Mouse (Mus musculus) CD4-positive, CD25-positive, alpha-beta regulatory T cell, adult 4 months (primary cell): ENCODE results near the gene Isg20l2. TPM values are rescaled to one million over a fixed set of nuclear protein-coding genes. Genes with fewer than 3 reads are reported as not detected.
"Not testable (repeated sequence)": the region's sequence is repeated elsewhere in the genome, so short reads cannot be mapped to it uniquely, and the experiment has no call there.

ENCODE experiments used
- ATAC-seq: one replicate; pipeline ENCODE4 v1.8.0; 2017
- polyA plus RNA-seq, 2 experiments: library from polyadenylated mRNA; unstranded; fragments of 100-300 nt; shearing (Covaris generic); gene quantifications; one replicate each; pipeline ENCODE4 v1.2.1; 2017

Isg20l2 gene
- polyA plus RNA-seq: 10 to 100 TPM in 1 of 2 experiments, 1 to 10 TPM in 1; 8.5 to 15.1 TPM

DNA sequence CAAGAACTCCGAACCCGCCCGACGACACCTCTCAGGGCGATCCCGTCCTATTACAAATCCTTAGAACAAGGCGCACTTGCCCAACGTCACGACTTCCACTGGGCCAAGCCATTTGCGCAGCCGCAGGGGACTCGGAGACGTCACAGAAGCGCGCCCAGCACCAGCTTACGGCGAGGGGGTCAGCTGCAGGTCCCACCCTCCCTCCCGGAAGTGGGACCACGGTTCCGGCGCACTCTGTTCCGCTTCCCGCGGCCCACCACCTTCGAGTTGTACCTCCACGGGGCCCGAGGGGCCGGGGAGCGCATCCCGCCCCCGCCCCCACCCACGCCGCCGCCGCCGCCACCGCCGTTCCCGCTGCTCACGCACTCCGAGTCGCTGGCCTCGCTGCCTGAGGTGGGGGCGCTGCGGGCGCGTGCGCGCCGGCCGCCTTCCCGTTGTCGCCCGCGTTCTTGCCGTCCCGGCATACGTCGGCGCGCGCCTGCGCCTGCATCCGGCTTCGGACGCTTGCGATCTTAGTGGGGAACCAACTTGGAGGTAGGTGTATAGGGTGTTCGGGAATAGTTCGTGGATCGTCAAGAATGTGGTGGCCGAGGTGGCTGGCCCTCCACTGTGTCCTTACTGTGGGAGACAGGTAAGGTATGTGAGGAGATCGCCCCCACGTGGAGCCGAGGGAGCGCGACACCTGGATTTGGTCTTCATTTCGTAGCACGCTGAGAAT is at the start of gene Isg20l2, which contains the start of gene Rrnad1:
Gene Isg20l2, plus strand, starts transcription at position 237 of the 718 bp plus-strand sequence.
Gene Rrnad1, minus strand, starts transcription at position 640 of the 718 bp plus-strand sequence.
- peak; percentile 93 for ATAC-seq

DNA sequence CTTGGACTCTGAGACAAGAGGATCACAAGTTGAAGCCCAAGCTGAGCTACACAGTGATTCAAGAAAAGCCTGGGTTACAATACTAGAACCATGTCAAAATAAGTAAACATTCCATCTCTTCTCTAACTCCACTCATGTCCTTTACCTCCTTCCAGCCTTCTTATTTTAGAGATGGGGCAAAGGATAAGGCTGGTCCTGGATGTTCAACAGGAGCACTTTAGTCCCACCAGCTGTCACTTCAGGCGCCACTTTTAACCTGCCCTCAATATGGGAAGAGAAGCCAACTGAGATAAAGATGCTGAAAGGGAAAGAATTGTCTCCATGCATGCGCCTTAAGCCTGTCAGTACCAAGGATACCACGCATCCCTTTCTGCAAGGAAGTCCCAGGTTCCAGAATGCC is 45.8 kb upstream of the Isg20l2 start:
- ATAC-seq: no peak

DNA sequence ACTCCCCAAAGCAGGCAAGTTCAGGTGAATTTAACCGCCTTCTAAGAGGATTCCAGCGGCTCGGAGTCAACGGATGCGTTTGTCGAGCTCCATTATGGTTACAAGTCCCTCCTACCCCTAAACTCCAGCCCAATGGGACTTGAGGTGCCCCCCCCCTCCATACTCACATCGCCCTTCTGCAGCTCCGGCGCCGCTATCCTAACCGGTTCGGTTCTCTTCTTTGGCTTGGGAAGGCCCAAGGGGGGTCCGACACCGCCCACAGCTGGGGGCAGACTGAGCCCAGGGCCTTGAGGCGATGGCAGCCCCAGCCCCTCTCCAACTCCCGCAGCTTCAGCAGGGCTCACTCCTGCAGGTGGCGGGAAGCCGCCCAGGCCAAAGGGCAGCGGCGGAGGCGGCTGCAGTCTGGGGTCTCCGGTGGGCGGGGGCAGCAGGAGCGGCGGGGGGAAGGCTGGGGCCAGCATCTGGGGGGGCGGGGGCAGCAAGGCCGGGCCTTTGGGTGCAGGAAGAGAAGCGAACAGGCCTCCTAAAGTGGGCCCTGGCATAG is 45.3 kb upstream of the Isg20l2 start:
- ATAC-seq: no peak

DNA sequence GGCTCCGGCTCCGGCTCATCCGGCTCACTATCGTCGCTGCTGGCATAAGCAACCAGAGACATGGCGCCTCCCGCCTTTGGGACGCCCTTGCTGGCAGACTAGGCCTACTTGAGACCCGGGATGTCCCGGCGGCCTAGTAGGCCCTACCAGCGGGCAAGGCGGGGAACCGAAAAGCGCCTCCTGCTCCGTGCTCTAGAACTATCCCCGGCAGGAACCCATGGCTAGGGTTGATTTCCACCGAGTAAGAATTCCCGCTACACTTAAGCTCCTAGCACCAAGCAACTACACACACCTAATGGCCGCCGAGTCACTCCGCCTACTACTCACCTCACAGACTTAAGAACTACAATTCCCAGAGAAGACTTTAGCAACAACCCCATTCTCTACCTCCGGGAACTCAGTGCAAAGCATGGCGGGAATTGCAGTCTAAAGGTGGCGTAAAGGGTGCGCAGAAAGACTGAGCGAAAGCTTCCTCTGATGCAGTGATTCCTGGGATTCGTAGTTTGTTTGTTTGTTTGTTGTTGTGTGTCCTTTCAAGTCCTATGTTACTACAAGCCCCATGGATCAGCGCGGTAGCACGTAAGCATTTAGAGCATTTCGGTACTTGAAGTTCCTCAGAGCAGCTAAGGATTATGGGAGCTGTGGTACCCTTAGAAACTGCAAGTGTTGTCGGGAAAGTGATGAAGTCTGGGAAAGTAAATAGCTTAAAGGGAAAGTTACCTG is 44.7 kb upstream of the Isg20l2 start, which contains the start of gene Prcc:
Gene Prcc, minus strand, starts transcription at position 328 of the 723 bp plus-strand sequence.
- peak; percentile 93 for ATAC-seq

DNA sequence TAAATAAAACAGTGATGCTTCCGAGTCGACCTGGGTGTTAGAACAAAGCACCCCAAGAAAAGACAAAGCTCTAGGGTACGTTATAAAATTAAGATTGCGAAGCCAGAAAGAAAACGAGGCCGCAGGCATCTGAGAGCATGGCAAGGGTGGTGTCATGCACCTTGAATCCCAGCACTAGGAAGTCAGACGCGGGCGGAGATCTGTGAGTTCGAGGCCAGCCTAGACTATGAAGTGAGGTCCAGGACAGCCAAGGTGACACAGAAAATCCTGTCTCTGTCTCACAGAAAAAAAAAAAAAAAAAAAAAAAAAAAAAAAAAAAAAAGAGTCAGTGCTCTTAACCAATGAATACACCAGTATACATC is 44.1 kb upstream of the Isg20l2 start:
- ATAC-seq: no peak

DNA sequence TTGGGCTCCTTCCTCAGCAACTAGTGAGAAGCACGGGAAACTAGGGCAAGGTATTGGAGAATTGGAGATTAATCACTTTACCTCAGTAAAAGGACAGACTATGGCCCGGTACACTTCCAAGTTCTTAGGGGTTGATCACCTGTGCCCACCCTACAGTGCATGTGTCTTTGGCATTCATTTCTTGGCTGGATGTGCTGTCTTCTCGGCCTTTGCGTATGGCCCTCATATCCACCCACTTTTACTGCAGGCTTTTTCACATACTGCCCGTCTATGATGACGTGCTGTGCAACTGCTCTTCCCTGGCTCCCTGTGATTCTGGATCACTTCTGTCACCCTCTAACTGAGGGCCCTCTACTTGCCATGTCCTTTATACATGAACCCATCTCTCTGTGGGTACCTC is 43.7 kb upstream of the Isg20l2 start:
- no peak for ATAC-seq

DNA sequence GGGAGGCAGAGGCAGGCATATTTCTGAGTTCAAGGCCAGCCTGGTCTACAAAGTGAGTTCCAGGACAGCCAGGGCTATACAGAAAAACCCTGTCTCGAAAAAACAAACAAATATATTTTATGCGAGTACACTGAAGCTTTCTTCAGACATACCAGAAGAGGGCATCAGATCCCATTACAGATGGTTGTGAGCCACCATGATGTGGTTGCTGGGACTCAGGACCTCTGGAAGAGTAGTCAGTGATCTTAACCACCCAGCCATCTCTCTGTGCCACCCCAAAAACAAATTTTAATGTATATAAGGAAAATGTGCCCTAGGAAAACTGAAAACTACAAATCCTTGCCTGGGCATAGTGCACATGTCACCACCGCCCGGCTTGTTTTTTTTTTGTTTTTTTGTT is 42.7 kb upstream of the Isg20l2 start:
- not testable (repeated sequence) for ATAC-seq

DNA sequence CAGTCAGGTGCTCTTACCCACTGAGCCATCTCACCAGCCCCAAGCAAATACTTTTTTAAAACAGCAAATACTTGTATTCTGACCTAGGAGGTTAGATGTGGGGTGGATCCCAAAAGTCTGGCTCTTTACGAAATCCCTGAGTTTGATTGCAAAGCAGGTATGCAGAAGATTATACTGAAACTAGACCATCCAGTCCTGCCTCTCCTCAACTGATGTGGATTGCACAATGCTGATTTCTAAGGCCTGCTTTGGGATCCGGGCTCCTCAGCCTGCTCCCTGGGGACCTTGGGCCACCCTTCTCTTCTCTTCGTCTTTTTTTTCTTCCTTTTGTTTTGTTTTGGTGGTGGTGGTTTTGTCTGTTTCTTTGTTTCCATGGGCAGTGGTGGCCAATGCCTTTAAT is 38.6 kb upstream of the Isg20l2 start:
- no peak for ATAC-seq

DNA sequence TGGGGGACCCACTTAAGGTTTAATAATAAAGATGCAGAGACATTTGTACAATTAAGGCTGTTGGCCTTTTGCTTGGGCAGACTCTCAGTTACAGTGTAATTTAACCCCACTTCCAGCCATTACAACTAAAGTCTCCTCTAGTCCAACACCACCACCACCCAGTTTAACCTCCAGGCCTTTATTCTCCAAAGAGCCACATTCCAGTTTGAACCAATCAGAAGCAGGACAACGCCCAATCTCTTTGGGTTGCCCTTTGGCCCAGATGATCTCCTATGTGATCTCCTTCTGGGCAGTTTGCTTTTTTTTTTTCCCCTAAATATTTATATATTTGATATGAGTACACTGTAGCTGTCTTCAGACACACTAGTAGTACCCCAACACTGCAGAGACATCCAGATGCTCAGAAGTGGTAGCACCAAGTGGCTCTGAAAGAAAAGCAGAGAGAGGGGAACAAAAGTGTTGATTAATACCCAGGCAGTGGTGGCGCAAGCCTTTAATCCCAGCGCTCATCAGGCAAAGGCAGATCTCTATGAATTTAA is 36.7 kb upstream of the Isg20l2 start:
- no peak for ATAC-seq

DNA sequence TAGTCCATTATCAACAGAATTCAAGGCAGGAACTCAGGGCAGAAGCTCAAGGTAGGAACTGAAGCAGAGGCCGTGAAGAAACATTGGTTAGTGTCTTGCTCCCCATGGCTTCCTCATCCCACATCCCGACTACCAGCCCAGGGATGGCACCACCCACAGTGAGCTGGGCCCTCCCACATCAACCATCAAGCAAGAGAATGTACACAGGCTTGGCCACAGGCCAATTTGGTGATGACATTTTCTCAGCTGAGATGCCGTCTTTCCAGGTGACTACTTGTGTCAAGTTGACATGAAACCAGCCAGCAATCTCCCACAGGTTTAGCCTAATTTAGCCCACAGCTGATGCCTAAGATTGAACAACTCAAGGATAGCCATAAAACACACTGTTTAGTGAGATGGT is 30.8 kb upstream of the Isg20l2 start:
- no peak for ATAC-seq

DNA sequence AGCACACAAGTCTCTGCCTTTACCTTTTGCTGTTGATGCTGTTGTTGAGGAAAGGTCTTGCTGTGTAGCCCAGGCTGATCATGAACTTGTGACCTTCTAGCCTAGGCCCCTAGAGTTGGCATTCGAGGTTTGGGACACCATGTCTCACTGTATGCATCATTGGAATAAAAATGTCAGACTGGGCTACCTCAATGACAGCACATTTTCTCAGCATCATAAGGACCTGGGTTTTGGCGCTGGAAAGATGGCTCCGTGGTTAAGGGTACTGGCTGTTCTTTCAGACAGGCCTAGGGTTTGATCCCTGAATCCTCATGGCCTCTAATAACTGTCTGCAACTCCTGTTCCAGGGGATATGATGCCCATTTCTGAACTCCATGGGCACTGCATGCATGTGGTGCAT is 30.3 kb upstream of the Isg20l2 start:
- ATAC-seq: no peak

DNA sequence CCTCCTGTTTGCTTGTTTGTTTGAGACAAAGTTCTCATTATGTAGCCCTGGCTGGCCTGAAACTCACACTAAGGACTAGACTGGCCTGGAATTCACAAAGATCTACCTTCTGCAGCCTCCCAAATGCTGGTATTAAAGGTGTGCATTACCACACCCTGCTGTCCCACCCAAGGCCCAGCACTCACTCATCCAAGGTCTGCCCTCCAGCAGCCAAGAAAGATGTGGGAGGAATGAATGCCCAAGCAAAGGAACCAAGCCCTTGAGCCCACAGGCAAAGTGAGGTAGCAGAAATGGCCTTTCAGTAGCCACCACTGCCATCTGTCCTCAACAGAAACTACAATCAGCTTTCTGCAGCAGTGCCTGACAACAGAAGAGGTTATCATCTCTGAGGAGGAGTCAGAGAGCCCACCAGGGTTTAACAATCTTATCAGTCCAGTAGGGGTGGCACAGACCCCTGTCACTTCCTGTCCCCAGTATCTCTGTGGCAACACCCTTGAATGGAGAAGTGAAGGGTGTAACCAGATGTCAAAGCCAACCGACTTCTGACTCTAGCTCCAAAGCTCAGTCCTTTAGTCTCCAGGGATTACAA is 29.0 kb upstream of the Isg20l2 start:
- no peak for ATAC-seq

DNA sequence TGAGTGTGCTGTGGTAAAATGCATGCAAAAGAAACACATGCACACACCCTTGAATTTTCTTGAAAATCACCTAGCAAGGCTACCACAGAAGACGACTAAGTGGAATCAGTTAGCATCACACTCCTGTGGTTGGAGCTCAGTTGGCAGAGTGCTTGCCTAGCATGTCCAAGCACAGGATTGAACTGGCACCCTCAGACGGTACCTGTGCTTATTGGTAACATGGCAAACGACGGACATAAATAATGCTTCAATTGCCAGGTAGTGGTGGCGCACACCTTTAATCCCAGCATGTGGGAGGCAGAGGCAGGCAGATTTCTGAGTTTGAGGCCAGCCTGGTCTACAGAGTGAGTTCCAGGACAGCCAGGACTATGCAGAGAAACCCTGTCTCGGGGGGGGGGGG is 28.2 kb upstream of the Isg20l2 start:
- not testable (repeated sequence) for ATAC-seq

DNA sequence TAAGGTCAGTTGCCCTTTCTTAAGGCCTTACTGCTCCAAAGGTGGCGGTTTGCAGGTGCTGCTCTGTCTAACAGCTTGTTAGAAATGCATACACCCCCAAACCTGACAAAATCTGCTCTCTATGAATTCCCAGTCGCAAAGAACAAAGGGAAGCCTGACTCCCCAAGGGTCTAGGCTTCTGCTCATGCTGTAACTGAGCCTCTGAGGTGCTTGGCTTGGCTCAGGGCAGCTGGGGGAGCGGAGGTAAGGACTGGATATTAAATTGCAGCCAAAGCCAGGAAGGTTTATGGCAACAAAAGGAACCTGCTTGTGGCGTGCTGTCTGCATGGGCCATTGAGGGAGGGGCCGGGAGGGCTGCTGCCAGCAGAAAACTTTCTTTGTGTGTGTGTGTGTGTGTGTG is 26.3 kb upstream of the Isg20l2 start:
- ATAC-seq: no peak

DNA sequence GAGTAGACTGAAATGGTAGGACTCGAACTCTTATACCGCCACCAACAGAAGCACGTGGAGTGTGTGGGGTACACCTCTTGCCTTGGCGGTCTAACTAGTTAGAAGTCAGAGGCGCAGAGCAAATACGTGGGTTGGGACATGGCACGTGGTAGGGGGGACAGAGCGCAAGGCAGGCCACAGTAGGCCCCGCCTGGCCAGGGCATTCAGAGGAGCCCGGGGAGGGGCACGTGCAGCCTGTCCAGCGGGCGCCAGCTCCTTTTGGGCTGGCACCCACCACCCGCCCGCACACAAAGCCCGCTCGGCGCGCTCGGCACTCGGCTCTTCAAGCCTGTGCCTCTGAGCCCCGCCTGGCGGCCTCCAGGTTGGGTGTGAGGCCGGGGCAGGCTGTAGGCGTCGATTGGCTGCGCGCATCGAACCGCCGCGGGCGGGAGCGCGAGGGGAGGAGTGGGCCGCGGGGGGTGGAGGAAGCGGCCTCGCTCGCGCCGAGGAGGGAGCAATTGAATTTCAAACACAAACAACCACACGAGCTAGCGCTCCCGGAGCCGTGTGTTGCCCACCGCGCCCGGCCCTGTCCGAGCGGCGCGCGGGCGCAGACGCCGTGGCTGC is 24.1 kb upstream of the Isg20l2 start, which contains the start of gene Hdgf:
Gene Hdgf, plus strand, starts transcription at position 442 of the 606 bp plus-strand sequence.
- peak; percentile 96 for ATAC-seq

DNA sequence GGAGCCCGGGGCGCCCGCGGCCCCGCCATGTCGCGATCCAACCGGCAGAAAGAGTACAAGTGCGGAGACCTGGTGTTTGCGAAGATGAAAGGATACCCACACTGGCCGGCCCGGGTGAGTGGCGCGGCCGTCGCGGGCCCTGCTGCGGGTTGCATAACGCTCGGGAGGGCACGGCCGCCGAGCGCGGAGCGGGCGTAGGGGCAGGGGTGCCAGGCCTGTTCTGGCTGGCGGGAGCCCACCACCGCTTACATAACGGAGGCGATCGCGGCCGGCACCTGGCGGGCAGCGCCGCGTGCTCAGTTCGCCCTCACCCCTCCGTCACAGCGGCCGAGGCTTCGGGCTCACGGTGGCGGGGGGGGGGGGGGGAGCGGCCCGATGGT is 23.5 kb upstream of the Isg20l2 start:
- no peak for ATAC-seq

DNA sequence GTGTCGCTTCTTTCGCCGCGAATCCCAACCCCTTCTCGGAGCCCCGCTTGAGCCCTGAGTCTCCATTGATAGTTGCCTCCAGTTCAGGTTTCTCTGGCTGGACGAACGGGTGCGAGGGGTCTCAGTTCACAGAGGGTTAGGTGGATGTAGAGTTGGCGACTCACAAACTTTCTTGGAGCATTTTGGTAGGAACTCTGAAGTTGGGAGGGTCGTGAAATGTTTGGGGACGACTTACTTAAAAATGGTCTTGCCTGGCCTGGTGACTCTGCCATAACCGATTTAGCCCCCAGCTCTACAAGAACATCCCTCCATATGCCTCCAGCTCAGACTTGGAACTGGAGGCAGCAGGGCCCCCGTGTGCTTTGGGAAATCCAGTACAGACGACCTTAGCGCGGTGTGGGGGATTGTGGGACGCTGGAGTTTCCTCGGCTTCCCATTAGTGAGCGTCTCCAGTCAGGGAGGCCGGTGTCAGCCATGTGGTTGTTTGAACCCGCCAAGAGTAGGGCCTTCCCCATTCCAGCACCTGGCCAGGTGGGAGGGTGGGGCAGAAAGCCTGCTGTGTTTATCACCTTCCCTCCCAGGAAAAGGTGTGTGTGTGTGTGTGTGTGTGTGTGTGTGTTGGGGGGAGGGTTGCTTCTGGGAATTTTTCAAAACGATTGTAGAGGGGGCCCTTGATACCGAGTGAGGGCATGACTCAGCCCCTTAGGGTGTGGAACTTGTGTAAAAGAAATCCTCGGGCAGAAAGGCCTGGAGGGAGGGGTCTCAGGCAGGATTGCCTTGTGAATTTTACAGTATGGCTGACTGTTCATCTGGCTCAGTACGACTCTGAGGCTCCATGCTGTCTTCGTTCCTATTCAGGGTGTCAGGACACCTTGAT is 22.9 kb upstream of the Isg20l2 start:
- ATAC-seq: no peak

DNA sequence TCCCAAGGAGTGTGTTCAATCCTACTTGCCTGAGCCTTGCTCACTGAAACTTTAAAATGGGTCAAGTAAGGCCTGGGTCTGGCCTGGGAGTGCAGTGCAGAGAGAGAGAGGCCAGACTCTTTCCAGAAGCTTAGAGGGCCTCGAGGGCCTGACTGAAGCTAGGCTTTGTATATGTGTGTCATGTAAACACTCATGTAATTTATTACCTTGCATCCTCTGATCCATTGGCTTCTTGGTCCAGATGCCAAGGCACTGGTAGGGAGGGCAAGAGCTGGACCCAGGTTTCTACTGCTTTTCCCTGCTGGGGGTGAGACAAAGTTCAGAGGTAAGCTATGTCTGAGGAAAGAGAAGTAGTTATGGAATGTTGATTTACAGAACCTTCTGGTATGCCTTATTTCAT is 22.2 kb upstream of the Isg20l2 start:
- no peak for ATAC-seq

DNA sequence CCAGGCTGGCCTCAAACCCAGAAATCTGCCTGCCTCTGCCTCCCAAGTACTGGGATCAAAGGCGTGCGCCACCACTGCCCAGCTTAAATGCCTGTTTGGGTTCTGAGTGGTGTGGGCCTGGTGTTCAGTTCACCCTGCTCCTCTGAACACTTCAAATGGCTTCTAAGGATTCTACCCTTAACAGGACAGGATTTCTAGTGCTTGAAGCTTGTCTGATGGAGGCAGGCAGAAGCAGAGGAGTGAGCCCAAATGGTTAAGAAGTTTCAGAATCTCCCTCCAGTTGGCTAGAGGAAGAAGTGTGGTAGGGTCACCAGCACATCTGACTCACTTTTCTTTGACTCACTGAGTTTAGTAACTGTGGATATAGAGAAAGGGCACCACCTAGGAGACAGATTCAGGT is 20.7 kb upstream of the Isg20l2 start:
- ATAC-seq: no peak

DNA sequence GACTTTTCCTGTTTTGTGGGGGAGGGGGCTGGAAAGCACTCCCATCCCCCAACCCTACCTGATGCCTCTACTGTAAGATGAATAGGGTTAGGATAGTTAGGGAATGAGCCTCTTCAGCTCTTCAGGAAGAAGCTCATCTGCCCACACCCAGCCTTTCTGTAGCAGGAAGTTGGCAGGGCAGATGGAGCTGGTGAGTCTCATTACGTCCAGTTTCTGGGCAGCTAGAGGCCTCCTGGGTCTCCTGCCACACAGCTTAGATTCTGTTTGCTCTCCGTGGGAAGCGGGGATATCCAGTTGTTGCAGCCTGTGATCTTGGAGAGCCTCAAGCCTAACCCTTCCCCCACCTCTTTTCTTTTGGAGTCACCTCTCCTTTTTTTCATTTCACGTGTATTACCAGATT is 20.2 kb upstream of the Isg20l2 start:
- ATAC-seq: no peak

DNA sequence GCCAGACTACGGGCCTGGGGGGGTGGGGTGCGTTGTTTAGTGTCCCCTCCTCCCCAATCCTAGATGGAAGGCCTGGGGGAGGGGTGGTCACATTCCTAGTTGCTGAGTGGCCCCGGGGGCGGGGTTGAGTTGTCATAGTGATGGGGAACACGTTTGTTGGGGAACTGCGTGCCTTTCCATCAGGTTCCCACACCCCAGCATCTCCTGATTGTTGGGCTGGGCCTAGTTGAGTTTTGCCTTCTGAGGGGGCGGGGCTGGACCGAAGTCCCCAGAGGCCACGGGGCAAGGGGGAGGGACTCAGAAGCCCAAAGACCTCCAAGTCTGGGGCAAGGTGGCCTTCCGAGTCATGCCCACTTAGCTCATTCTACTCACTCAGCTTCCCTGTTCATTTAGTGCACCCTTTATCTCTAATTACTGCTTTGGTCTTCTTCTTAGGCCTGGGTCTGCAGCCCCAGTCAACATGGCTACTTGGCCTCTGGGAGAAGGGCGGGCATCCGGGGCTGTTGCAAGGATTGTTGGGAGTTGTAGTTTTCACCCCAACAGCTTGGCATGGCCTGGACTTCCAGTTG is 19.5 kb upstream of the Isg20l2 start:
- ATAC-seq: no peak
